Mouse (Mus musculus) E14TG2a.4 (cell line): ENCODE results near the gene Lrrc20.

Experiments used
- CTCF ChIP-seq: conservative IDR thresholded peaks from 2 replicates; pipeline ENCODE4 v1.5.1; 2014; ENCODE audit warnings: low read length
- POU5F1 ChIP-seq: IDR thresholded peaks from 2 replicates; pipeline ENCODE4 v1.6.1; 2014; ENCODE audit warnings: low read length, borderline replicate concordance

GRCm38 (mm10) chr10:61468900-61469299 lies 6.7 kb upstream of the Lrrc20 start:
- TF ChIP-seq CTCF (no peak), POU5F1 (no peak)
